Mouse (Mus musculus): ENCODE results near the gene Zcchc7.

GRCm38 (mm10) chr4:44939576-44940249 is 184.0 kb downstream of the Zcchc7 start:
- TF ChIP-seq CTCF (IDR thresholded peaks at IDR 0.05; ENCODE audit: low read depth, low read length) (no peak), POLR2A (IDR thresholded peaks at IDR 0.05; ENCODE audit: borderline replicate concordance, low read depth, low read length) (no peak)
